Mouse (Mus musculus) heart, adult 2 months (tissue): ENCODE data around the gene Lamc2.

ENCODE experiments used
- CTCF ChIP-seq: fragments of 200-600 bp; IDR thresholded peaks from 2 replicates; pipeline ENCODE4 v1.8.1; 2022; ENCODE audit warnings: antibody characterized with exemption, mild to moderate bottlenecking, moderate library complexity
- EP300 ChIP-seq: fragments of 200-500 bp; IDR thresholded peaks from 2 replicates; pipeline ENCODE4 v1.6.1; 2011; ENCODE audit warnings: low read depth, low read length, control low read depth; ENCODE audit not compliant: insufficient read depth
- POLR2A ChIP-seq: fragments of 200-500 bp; IDR thresholded peaks from 2 replicates; pipeline ENCODE4 v1.6.1; 2011; ENCODE audit warnings: mild to moderate bottlenecking, low read depth, low read length, control low read depth; ENCODE audit not compliant: insufficient read depth

- TF ChIP-seq CTCF (no peak), EP300 (no peak), POLR2A (no peak)
Observed at GRCm38 (mm10) chr1:153138486-153138885, 47.8 kb downstream of the Lamc2 start.
